Mouse (Mus musculus) stomach, postnatal 0 days (tissue): ENCODE results near the gene Txndc11. TPM values are rescaled to one million over a fixed set of nuclear protein-coding genes. Genes with fewer than 3 reads are reported as not detected.

Source experiments
- ATAC-seq: fragments of 200-750 bp; cut with Nextera tagmentation; 2 replicates; pipeline ENCODE4 v1.8.0; 2017; ENCODE audit not compliant: low FRiP score, low TSS enrichment
- DNase-seq: peaks from one replicate; pipeline ENCODE4 v3.0.0-alpha.2; 2016; ENCODE audit warnings: low spot score
- H3K27ac ChIP-seq: fragments of 300-500 bp; sonication (generic); replicated peaks from 2 replicates; pipeline ENCODE4 v1.5.1; 2014; ENCODE audit warnings: mild to moderate bottlenecking, control low read depth
- H3K27me3 ChIP-seq: fragments of 300-500 bp; sonication (generic); 2 replicates; pipeline ENCODE4 v1.6.1; 2014; ENCODE audit warnings: low read length; ENCODE audit not compliant: control insufficient read depth, insufficient read depth
- H3K36me3 ChIP-seq: fragments of 300-500 bp; sonication (generic); 2 replicates; pipeline ENCODE4 v1.6.1; 2014; ENCODE audit warnings: low read length, mixed read lengths; ENCODE audit not compliant: control insufficient read depth, insufficient read depth
- H3K4me1 ChIP-seq: fragments of 300-500 bp; sonication (generic); replicated peaks from 2 replicates; pipeline ENCODE4 v1.6.1; 2014; ENCODE audit warnings: antibody characterized with exemption; ENCODE audit not compliant: control insufficient read depth, insufficient read depth
- H3K4me2 ChIP-seq: fragments of 300-500 bp; sonication (generic); replicated peaks from 2 replicates; pipeline ENCODE4 v1.6.1; 2014; ENCODE audit warnings: low read depth, mild to moderate bottlenecking, control low read depth, moderate library complexity
- H3K4me3 ChIP-seq: fragments of 300-500 bp; sonication (generic); 2 replicates; pipeline ENCODE4 v1.5.1; 2014; ENCODE audit warnings: low read depth, low read length, control low read depth
- H3K9ac ChIP-seq: fragments of 300-500 bp; sonication (generic); 2 replicates; pipeline ENCODE4 v1.6.1; 2014; ENCODE audit warnings: mild to moderate bottlenecking, low read length, control low read depth, mixed read lengths
- H3K9me3 ChIP-seq: fragments of 300-500 bp; sonication (generic); 2 replicates; pipeline ENCODE4 v1.6.1; 2016; ENCODE audit warnings: low read length; ENCODE audit not compliant: control insufficient read depth
- CTCF ChIP-seq: IDR thresholded peaks from 2 replicates; pipeline ENCODE4 v1.5.1; 2016; ENCODE audit warnings: antibody characterized with exemption, low read depth, mild to moderate bottlenecking, moderate library complexity
- EP300 ChIP-seq: optimal IDR thresholded peaks from 2 replicates; pipeline ENCODE3; 2016; ENCODE audit warnings: antibody characterized with exemption
- WGBS: fragments of 180-500 bp; shearing (Covaris S2); extraction: QIAGEN DNeasy Blood & Tissue Kit; methylation state at CpG from one replicate; pipeline ENCODE4 v1.1.7; 2014; 5-methylcytosine and 5-hydroxymethylcytosine counted together
- polyA plus RNA-seq: library from polyadenylated mRNA; unstranded; fragments of >200 nt; fragmentation: Nextera tagmentation; extraction: Ambion mirVana; gene quantifications from 2 replicates; pipeline ENCODE4 v1.2.1, GENCODE M21; 2015

Gene Txndc11
- polyA plus RNA-seq, 1 experiment from 2014 or later = 29.2 TPM

DNA sequence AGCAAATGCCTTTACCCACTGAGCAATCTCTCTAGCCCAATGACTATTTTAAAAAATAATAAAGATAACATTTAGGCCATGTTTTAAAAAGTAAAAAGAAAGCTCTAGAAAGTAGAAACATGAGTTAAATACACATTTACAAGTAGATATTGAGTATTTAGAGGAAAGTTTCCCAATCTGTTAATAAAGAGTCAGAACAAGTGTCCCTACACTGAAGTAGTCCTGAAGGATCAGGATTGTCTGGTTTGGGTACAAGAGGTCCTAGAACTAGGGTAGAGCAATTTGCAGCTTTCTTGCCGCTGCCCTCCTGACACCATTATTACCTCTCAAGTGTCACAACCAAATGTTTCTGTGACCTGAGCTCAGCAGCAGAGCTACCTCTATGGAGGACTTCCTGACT, 10.3 kb downstream of the Txndc11 start:
- Histone ChIP-seq H3K27me3 (no peaks in the 10 kb centered on the region), H3K9me3 (no peaks in the 10 kb centered on the region), H3K9ac (no peak overlapping the region), H3K4me1 (no peaks in the 10 kb centered on the region), H3K4me2 (no peak overlapping the region), H3K4me3 (no peak overlapping the region), H3K27ac (no peak overlapping the region), H3K36me3 (peaks cover 10% of the 10 kb centered on the region)
- WGBS = 88% methylated on average over 1 of the region's 1 CpGs
- DNase-seq (no peak), ATAC-seq (no peak)
- TF ChIP-seq EP300 = no peak

DNA sequence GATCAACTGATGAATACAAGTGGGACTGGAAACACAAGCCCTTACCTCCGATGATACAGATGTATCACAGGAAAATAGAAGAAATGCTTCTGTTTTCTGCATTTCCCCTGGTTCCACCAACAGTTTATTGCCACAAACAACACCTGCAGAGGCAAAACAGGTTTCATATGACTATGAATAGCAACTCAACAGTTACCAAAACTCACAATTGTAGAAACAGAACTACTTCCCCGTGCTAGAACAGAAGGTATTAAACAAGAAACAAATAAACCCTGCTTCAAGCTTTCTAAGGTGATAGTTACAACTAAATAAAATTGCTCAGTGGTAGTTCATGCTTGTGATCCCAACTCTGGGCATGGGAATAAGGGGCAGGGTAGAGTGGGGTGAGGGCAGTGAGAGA, 11.8 kb downstream of the Txndc11 start:
- no peaks in the 10 kb centered on the region for H3K9me3 ChIP-seq
- H3K36me3 ChIP-seq = peaks cover 10% of the 10 kb centered on the region
- H3K4me1 ChIP-seq = no peaks in the 10 kb centered on the region
- H3K4me3 ChIP-seq = no peak overlapping the region
- TF ChIP-seq CTCF = no peak
- no peak for TF ChIP-seq EP300
- no peaks in the 10 kb centered on the region for H3K27me3 ChIP-seq
- H3K4me2 ChIP-seq = no peak overlapping the region
- ATAC-seq = no peak
- 88% methylated on average over 2 of the region's 2 CpGs for WGBS
- H3K27ac ChIP-seq = no peak overlapping the region
- no peak for DNase-seq
- no peak overlapping the region for H3K9ac ChIP-seq

DNA sequence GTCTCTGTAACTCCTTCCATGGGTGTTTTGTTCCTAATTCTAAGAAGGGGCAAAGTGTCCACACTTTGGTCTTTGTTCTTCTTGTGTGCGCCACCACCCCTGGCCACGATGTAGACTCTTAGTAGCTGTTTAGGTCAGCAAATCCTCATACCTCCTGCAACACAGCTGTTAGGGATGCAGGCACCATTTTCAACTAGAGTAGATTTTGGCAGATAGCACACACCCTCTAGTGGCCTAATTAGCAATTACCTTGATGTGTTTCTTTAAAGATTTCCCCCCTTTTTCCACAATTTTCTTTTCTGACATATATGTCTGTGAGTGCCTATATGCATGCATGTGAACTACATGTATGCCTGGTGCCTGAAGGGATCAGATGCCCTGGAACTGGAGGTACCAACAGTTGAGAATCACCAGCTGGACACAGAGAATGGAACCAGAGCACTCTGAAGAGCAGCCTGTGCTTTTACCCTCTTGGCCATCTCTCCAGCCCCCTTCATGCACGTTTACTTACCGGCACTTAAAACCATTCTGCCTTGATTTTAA, 25.2 kb downstream of the Txndc11 start:
- TF ChIP-seq CTCF (peak; percentile 82), EP300 (no peak)
- H3K4me1 ChIP-seq = no peaks in the 10 kb centered on the region
- ATAC-seq (no peak), DNase-seq (no peak)
- no peak overlapping the region for H3K4me3 ChIP-seq
- 47% methylated on average over 4 of the region's 4 CpGs for WGBS
- no peak overlapping the region for H3K27ac ChIP-seq
- no peaks in the 10 kb centered on the region for H3K9me3 ChIP-seq
- H3K9ac ChIP-seq = no peak overlapping the region
- H3K27me3 ChIP-seq = no peaks in the 10 kb centered on the region
- H3K36me3 ChIP-seq = peaks cover 3% of the 10 kb centered on the region; the same call in 1 of the 2 replicates
- no peak overlapping the region for H3K4me2 ChIP-seq

DNA sequence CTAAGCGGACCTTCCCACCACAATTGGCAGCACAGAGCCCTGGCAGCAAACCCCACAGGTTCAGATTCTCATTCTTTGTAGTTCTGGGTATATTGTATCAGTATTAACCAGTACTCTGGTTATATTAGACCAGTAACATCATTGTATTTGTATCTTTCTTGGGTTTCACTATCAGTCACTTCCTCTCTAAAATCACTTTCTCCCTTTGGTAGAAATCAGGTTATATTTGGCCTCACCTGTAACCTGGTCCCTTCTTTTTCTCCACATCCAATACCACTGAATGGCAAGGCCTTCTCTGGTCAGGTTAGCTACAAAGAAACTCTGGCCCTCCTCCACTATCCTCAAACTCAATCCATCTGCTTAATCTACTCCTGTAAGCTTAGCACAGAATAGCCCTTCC, 29.5 kb downstream of the Txndc11 start:
- no peak overlapping the region for H3K4me3 ChIP-seq
- 95% methylated on average over 1 of the region's 1 CpGs for WGBS
- H3K9ac ChIP-seq = no peak overlapping the region
- H3K4me2 ChIP-seq = no peak overlapping the region
- H3K9me3 ChIP-seq = no peaks in the 10 kb centered on the region
- H3K27me3 ChIP-seq = no peaks in the 10 kb centered on the region
- TF ChIP-seq CTCF (no peak), EP300 (no peak)
- H3K27ac ChIP-seq = no peak overlapping the region
- no peak for DNase-seq
- H3K36me3 ChIP-seq = peaks cover 3% of the 10 kb centered on the region; the same call in 1 of the 2 replicates
- ATAC-seq = no peak
- H3K4me1 ChIP-seq = no peaks in the 10 kb centered on the region

DNA sequence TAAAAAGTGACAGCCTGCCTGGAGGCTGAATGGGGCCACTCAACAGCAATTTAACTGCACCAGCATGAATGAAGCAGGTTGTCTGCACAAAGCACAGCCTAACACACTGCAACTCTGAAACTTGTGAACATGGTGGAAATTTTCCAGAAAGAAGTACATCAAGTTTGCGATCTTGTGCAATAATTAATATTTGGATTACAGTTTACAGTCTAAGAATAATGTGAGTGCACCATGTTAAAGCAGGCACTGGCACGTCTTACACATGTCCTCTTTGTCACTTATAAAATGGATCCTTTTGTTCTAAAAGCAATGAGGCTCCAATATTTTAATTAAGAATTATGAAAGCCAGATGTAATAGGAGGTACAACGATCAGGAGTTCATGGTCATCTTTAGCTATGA, 37.1 kb downstream of the Txndc11 start:
- Histone ChIP-seq H3K36me3 (no peaks in the 10 kb centered on the region; the same call in none of the 2 replicates), H3K4me1 (no peaks in the 10 kb centered on the region), H3K27ac (no peak overlapping the region), H3K27me3 (no peaks in the 10 kb centered on the region), H3K4me2 (no peak overlapping the region), H3K4me3 (no peak overlapping the region), H3K9me3 (no peaks in the 10 kb centered on the region), H3K9ac (no peak overlapping the region)
- DNase-seq (no peak), ATAC-seq (no peak)
- 77% methylated on average over 3 of the region's 3 CpGs for WGBS
- TF ChIP-seq CTCF = no peak
- TF ChIP-seq EP300 = no peak

DNA sequence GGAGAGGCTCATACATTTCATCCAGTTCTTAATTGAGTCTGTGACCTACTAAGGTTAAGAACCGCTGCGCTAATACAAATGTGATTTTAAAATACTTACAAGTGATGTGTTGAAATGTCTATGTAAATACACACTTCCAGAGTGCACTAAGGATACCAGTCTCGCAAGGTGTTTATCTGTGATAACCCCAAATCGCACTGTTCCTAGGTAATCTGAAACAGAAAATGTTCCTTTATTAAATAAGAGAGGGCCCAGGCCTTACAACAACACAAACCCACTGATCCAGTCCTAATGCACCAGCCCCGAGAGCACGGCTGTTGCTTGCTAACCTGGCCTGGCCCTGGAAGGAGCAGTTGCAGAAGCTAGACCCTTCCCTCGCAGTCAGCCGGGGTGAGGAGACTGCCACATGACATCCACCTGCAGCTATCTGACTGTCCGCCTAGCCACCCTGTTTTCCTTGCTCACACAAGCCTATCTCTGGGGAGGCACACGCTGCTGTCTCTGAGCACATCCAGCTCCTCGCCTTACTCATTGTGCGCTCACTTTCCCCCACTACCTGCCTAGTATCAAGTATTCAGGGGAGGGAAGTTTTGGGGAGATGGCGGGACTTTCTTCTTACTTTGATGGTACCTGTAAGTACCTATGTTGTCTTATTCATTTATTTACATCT, 40.6 kb downstream of the Txndc11 start:
- no peaks in the 10 kb centered on the region for H3K4me1 ChIP-seq
- H3K9me3 ChIP-seq = no peaks in the 10 kb centered on the region
- no peak overlapping the region for H3K9ac ChIP-seq
- TF ChIP-seq EP300 (no peak), CTCF (no peak)
- no peak for ATAC-seq
- DNase-seq = no peak
- no peaks in the 10 kb centered on the region for H3K27me3 ChIP-seq
- H3K4me3 ChIP-seq = no peak overlapping the region
- 78% methylated on average over 13 of the region's 13 CpGs for WGBS
- H3K27ac ChIP-seq = no peak overlapping the region
- no peak overlapping the region for H3K4me2 ChIP-seq
- peaks cover 6% of the 10 kb centered on the region for H3K36me3 ChIP-seq
